Comparison of ENCODE assay signal across 18 mouse cellular contexts in the genomic region with DNA sequence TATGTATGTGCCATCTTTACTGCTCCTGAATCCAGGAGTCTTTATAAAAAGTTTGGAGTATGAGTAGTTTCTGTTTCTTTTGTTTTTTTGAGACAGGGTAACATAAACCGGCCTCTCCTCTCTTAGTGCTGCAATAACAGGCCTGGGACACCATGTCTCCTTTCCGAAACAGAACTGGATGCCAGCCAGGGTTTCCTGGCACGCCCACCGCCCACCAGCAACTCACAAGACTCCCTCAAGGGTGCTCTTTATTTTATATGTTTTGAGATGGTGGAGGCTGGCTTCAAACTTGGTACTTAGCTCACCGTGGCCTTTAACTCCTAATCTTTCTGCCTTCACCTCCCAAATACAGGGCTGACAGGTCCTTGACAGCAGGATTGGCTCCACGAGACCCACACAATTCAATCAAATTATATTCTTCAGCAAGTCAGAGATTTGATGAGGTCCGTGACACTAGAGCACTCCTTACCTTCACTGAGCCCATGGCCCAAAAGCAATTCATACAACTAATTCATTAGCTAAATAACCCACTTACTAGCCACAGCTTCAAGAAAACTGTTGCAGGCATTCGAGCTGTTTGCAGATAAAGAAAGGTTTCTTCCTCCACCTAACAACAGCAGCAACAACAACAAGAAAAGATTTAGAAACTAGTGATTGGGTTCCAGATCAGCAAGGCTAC. TPM values are rescaled to one million over a fixed set of nuclear protein-coding genes. Genes with fewer than 3 reads are reported as not detected.
DNase-seq lines count a peak whose midpoint lies in the region; ATAC-seq and TF ChIP-seq lines count a peak whose summit lies in the region.
"Had no signal": no experiment of that assay in that cellular context is flagged by ENCODE, and none has a peak within 500 bp of the region (broad histone marks: within the 10 kb centered on the region; RNA-seq: fewer than 3 reads in every experiment).

No protein-coding gene starts in this region.

- no peaks in the 10 kb centered on the region for H3K27me3 ChIP-seq in MEL (ENCODE audit: control insufficient read depth in 1 of 2, insufficient read depth in 2 of 2, low read length in 2 of 2)
- H3K27me3 ChIP-seq in liver, postnatal 0 days (ENCODE audit: insufficient read depth, low read length) = no peaks in the 10 kb centered on the region
- H3K27me3 ChIP-seq: heart, embryonic 15.5 days; hindbrain, embryonic 12.5 days; intestine, embryonic 15.5 days had no signal

- TF ChIP-seq CTCF in MEL (IDR thresholded peaks at IDR 0.05 in 2 of 3, conservative IDR thresholded peaks at IDR 0.05 in 1 of 3; ENCODE audit: control insufficient read depth in 1 of 3, insufficient read depth in 1 of 3, low read depth in 2 of 3, low read length in 3 of 3, poor library complexity in 1 of 3, severe bottlenecking in 1 of 3) = no peak
- no peak for TF ChIP-seq CTCF in liver, postnatal 0 days (IDR thresholded peaks at IDR 0.05; ENCODE audit: low read depth)

- TF ChIP-seq EP300 in MEL (IDR thresholded peaks at IDR 0.05; ENCODE audit: low read depth in 1 of 2, low read length in 2 of 2) = no peak
- no peak for TF ChIP-seq EP300 in liver, postnatal 0 days (IDR thresholded peaks at IDR 0.05; ENCODE audit: low read depth)

- WGBS in liver, postnatal 0 days (ENCODE audit: insufficient replicate concordance) = 69% methylated on average over 8 of the region's 8 CpGs

- H3K79me2 ChIP-seq in MEL (ENCODE audit: control insufficient read depth, insufficient read depth, low read length, poor library complexity) = peaks cover 60% of the 10 kb centered on the region

- H3K36me3 ChIP-seq in MEL (ENCODE audit: control insufficient read depth in 1 of 2, insufficient read depth in 2 of 2, low read length in 2 of 2) = peaks cover 4 to 38% of the 10 kb centered on the region in 2 experiments
- H3K36me3 ChIP-seq in liver, postnatal 0 days (replicated peaks; ENCODE audit: insufficient read depth, low read length) = peaks cover 2% of the 10 kb centered on the region

- ATAC-seq in liver, postnatal 0 days = no peak
- ATAC-seq in activated CD4-positive, CD25-positive, alpha-beta regulatory T cell, adult 4 months = no peak
- ATAC-seq: forebrain, embryonic 14.5 days; intestine, embryonic 15.5 days; midbrain, embryonic 16.5 days had no signal

- H3K4me3 ChIP-seq in MEL (ENCODE audit: control insufficient read depth in 1 of 2, insufficient read depth in 1 of 2, low read depth in 2 of 2, low read length in 2 of 2) = peak overlapping the region; percentile 8 to 44
- H3K4me3 ChIP-seq in liver, postnatal 0 days (ENCODE audit: low read depth, low read length) = no peak overlapping the region

- peak; percentile 88 for DNase-seq in heart, adult 11 months
- no peak for DNase-seq in heart, postnatal 4 days
- peak; percentile 42 for DNase-seq in lung, postnatal 10 days
- DNase-seq in lung, adult 18-20 months = no peak
- peak; percentile 84 for DNase-seq in MEL (ENCODE audit: low read depth, low spot score)
- peak; percentile 19 for DNase-seq in liver, postnatal 0 days
- DNase-seq: adrenal gland, postnatal 10 days; left cerebral cortex, postnatal 4 days; lung, embryonic 14.5 days; thymus, adult 2 months had no signal

- H3K9me3 ChIP-seq in MEL (replicated peaks; ENCODE audit: insufficient read depth, low read length) = no peaks in the 10 kb centered on the region
- no peaks in the 10 kb centered on the region for H3K9me3 ChIP-seq in liver, postnatal 0 days (ENCODE audit: low read length)
- H3K9me3 ChIP-seq: embryonic facial prominence, embryonic 10.5 days; G1E; heart, embryonic 15.5 days; hindbrain, embryonic 12.5 days; intestine, embryonic 15.5 days had no signal

- no peak overlapping the region for H3K4me2 ChIP-seq in liver, postnatal 0 days (ENCODE audit: low read depth, low read length)

- peak in 1 of 2 experiments; percentile 25; a peak in 1 of 4 replicates for TF ChIP-seq POLR2A in MEL (IDR thresholded peaks at IDR 0.05; ENCODE audit: control insufficient read depth in 1 of 2, insufficient read depth in 1 of 2, low read depth in 1 of 2, low read length in 2 of 2, poor library complexity in 1 of 2)

- peak overlapping the region; percentile 73 for H3K9ac ChIP-seq in MEL (ENCODE audit: control insufficient read depth, low read depth, low read length, poor library complexity, severe bottlenecking)
- no peak overlapping the region for H3K9ac ChIP-seq in liver, postnatal 0 days (replicated peaks)
- H3K9ac ChIP-seq: heart, embryonic 15.5 days; hindbrain, embryonic 12.5 days; intestine, embryonic 15.5 days had no signal

- peak overlapping the region; percentile 88 for H3K27ac ChIP-seq in MEL (ENCODE audit: control insufficient read depth, low read depth, low read length)
- no peak overlapping the region for H3K27ac ChIP-seq in liver, postnatal 0 days (ENCODE audit: low read depth)
- H3K27ac ChIP-seq: intestine, embryonic 15.5 days had no signal

- peaks cover 6 to 35% of the 10 kb centered on the region in 2 experiments for H3K4me1 ChIP-seq in MEL (ENCODE audit: control insufficient read depth in 1 of 2, insufficient read depth in 2 of 2, low read length in 2 of 2)
- H3K4me1 ChIP-seq in liver, postnatal 0 days (ENCODE audit: insufficient read depth) = peaks cover 23% of the 10 kb centered on the region

- no peak for TF ChIP-seq RAD21 in MEL (IDR thresholded peaks at IDR 0.05; ENCODE audit: low read depth, low read length)

TF ChIP-seq in MEL, 35 proteins besides CTCF, POLR2A, EP300 and RAD21 (continues in another document):
- TF ChIP-seq ZNF384 (IDR thresholded peaks at IDR 0.05; ENCODE audit: low read depth, low read length) = no peak
- TF ChIP-seq GATA1 (IDR thresholded peaks at IDR 0.05; ENCODE audit: low read depth, low read length) = no peak
- TF ChIP-seq KAT2A (conservative IDR thresholded peaks at IDR 0.05; ENCODE audit: low read depth, low read length) = no peak
- TF ChIP-seq NRF1 (IDR thresholded peaks at IDR 0.05; ENCODE audit: insufficient read depth, low read depth, low read length, poor library complexity, severe bottlenecking) = no peak
- TF ChIP-seq GABPA (IDR thresholded peaks at IDR 0.05; ENCODE audit: low read depth, low read length) = no peak
- no peak for TF ChIP-seq MEF2A (IDR thresholded peaks at IDR 0.05; ENCODE audit: extremely low read depth, insufficient replicate concordance, low read depth, low read length, poor library complexity, severe bottlenecking)
- no peak for TF ChIP-seq MAFK (IDR thresholded peaks at IDR 0.05; ENCODE audit: borderline replicate concordance, low read depth, low read length)
- TF ChIP-seq MXI1 (IDR thresholded peaks at IDR 0.05; ENCODE audit: low read depth, low read length) = peak; percentile 62
- TF ChIP-seq ZKSCAN1 (IDR thresholded peaks at IDR 0.05; ENCODE audit: low read depth, low read length) = no peak
- no peak for TF ChIP-seq MYB (IDR thresholded peaks at IDR 0.05; ENCODE audit: low read depth, low read length)
- TF ChIP-seq USF2 (IDR thresholded peaks at IDR 0.05; ENCODE audit: borderline replicate concordance in 1 of 2, insufficient read depth in 1 of 2, low read depth in 1 of 2, low read length in 2 of 2) = no peak
- no peak; the same call in 1 of the 2 replicates for TF ChIP-seq USF1 (IDR thresholded peaks at IDR 0.05; ENCODE audit: low read depth, low read length)
- no peak for TF ChIP-seq CHD2 (IDR thresholded peaks at IDR 0.05; ENCODE audit: low read length)
- TF ChIP-seq BHLHE40 (IDR thresholded peaks at IDR 0.05; ENCODE audit: borderline replicate concordance, low read depth, low read length) = no peak
- TF ChIP-seq MYC (IDR thresholded peaks at IDR 0.05; ENCODE audit: low read depth, low read length) = no peak

RNA-seq across cellular contexts. Expression of gene Chaf1a, which starts 1.5 kb away (rescaled TPM):
- total RNA-seq in heart, postnatal 4 days (2021) = 10 to 100 TPM; 13.3 to 14.8 TPM
- 48.5 and 49.5 TPM in 2 replicates for total RNA-seq in MEL (2012; rRNA removed)
- polyA plus RNA-seq in MEL (2012; ENCODE audit: insufficient read depth in 1 of 2, insufficient read length in 2 of 2, low read depth in 1 of 2, low replicate concordance in 2 of 2, missing spikeins in 1 of 2) = 100 to 1,000 TPM in 1 of 2 experiments, not detected in 1; 116 TPM
- 4.9 and 6.5 TPM in 2 replicates for polyA plus RNA-seq in liver, postnatal 0 days (2015; fragmentation: Nextera tagmentation; extraction: Ambion mirVana)
- polyA plus RNA-seq in activated CD4-positive, CD25-positive, alpha-beta regulatory T cell, adult 4 months (2017; shearing (Covaris generic)) = 1 to 10 TPM; 1.0 to 1.6 TPM

RNA-seq across cellular contexts. Expression of gene Sh3gl1, which starts 2.3 kb away (rescaled TPM):
- total RNA-seq in heart, postnatal 4 days (2021) = 10 to 100 TPM; 37.8 to 38.5 TPM
- total RNA-seq in MEL (2012; rRNA removed) = 36.7 and 41.0 TPM in 2 replicates
- polyA plus RNA-seq in MEL (2012; ENCODE audit: insufficient read depth in 1 of 2, insufficient read length in 2 of 2, low read depth in 1 of 2, low replicate concordance in 2 of 2, missing spikeins in 1 of 2) = 10 to 100 TPM in 1 of 2 experiments, not detected in 1; 78.4 TPM
- 35.9 and 37.1 TPM in 2 replicates for polyA plus RNA-seq in liver, postnatal 0 days (2015; fragmentation: Nextera tagmentation; extraction: Ambion mirVana)
- 100 to 1,000 TPM in 1 of 2 experiments, 10 to 100 TPM in 1; 84.9 to 114 TPM for polyA plus RNA-seq in activated CD4-positive, CD25-positive, alpha-beta regulatory T cell, adult 4 months (2017; shearing (Covaris generic))

RNA-seq across cellular contexts. Expression of gene Mpnd, which starts 33.2 kb away (rescaled TPM):
- total RNA-seq in heart, postnatal 4 days (2021) = 10 to 100 TPM; 42.7 to 44.7 TPM
- total RNA-seq in MEL (2012; rRNA removed) = 3.9 and 5.6 TPM in 2 replicates
- 10 to 100 TPM in 1 of 2 experiments, not detected in 1; 18.3 TPM for polyA plus RNA-seq in MEL (2012; ENCODE audit: insufficient read depth in 1 of 2, insufficient read length in 2 of 2, low read depth in 1 of 2, low replicate concordance in 2 of 2, missing spikeins in 1 of 2)
- 17.5 and 23.9 TPM in 2 replicates for polyA plus RNA-seq in liver, postnatal 0 days (2015; fragmentation: Nextera tagmentation; extraction: Ambion mirVana)
- 10 to 100 TPM; 22.9 to 23.8 TPM for polyA plus RNA-seq in activated CD4-positive, CD25-positive, alpha-beta regulatory T cell, adult 4 months (2017; shearing (Covaris generic))

RNA-seq across cellular contexts. Expression of gene Stap2, which starts 33.3 kb away (rescaled TPM):
- total RNA-seq in heart, postnatal 4 days (2021) = 10 to 100 TPM; 13.3 to 15.2 TPM
- total RNA-seq in MEL (2012; rRNA removed) = 0.08 and 0.10 TPM in 2 replicates
- polyA plus RNA-seq in MEL (2012; ENCODE audit: insufficient read depth in 1 of 2, insufficient read length in 2 of 2, low read depth in 1 of 2, low replicate concordance in 2 of 2, missing spikeins in 1 of 2) = under 1 TPM in 1 of 2 experiments, not detected in 1; 0.08 TPM
- polyA plus RNA-seq in liver, postnatal 0 days (2015; fragmentation: Nextera tagmentation; extraction: Ambion mirVana) = 14.3 and 16.8 TPM in 2 replicates
- polyA plus RNA-seq in activated CD4-positive, CD25-positive, alpha-beta regulatory T cell, adult 4 months (2017; shearing (Covaris generic)) = under 1 TPM in 1 of 2 experiments, not detected in 1; 0.54 TPM
- polyA plus RNA-seq: G1E had no signal

RNA-seq across cellular contexts. Expression of gene Ubxn6, which starts 36.1 kb away (rescaled TPM):
- 10 to 100 TPM; 50.8 to 57.5 TPM for total RNA-seq in heart, postnatal 4 days (2021)
- 24.8 and 28.2 TPM in 2 replicates for total RNA-seq in MEL (2012; rRNA removed)
- polyA plus RNA-seq in MEL (2012; ENCODE audit: insufficient read depth in 1 of 2, insufficient read length in 2 of 2, low read depth in 1 of 2, low replicate concordance in 2 of 2, missing spikeins in 1 of 2) = 10 to 100 TPM in 1 of 2 experiments, not detected in 1; 42.2 TPM
- 19.1 and 20.5 TPM in 2 replicates for polyA plus RNA-seq in liver, postnatal 0 days (2015; fragmentation: Nextera tagmentation; extraction: Ambion mirVana)
- 10 to 100 TPM; 33.8 to 42.1 TPM for polyA plus RNA-seq in activated CD4-positive, CD25-positive, alpha-beta regulatory T cell, adult 4 months (2017; shearing (Covaris generic))

Comparison
In these comparisons a context has a peak if more than half of its experiments do, and no peak if none do; other contexts are left out.
1. DNase-seq: peak in heart, adult 11 months (single experiment), lung, postnatal 10 days (single experiment), MEL (single experiment) and liver, postnatal 0 days (single experiment); none in heart, postnatal 4 days (single experiment) and lung, adult 18-20 months (0 of 2).